Mouse (Mus musculus) naive thymus-derived CD4-positive, alpha-beta T cell, adult 2 months (primary cell): Measurements from ENCODE around the gene Iqcd.

Experiments
- DNase-seq: peaks from one replicate; pipeline ENCODE4 v3.0.0-alpha.2; 2011; ENCODE audit warnings: low read depth

Iqcd gene

GRCm38 (mm10) chr5:120628624-120629023 is 39.8 kb downstream of the Iqcd start:
- DNase-seq, result peak; percentile 30

- peak; percentile 60 for DNase-seq
These were observed 42.3 kb downstream of the Iqcd start for GRCm38 (mm10) chr5:120631128-120631527.

DNA sequence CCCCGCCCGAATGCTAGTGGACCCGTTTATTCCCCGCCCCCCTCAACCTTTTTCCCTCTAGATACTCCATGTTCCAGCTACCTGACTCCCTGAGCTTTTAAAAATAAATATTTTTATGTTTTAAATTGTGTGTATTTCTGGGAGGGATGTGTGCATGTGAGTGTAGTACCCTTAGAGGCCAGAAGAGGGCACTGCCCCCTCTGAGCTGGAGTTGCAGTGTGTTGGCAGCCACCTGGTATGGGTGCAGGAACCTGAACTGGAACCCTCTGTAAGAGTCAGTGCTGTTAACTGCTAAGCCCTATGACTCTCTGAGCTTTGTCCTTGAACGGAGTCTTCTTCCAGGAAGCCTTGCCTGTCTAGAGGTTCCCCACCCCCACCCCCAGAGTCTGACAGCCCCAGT is 43.1 kb downstream of the Iqcd start:
- peak; percentile 36 for DNase-seq

DNA sequence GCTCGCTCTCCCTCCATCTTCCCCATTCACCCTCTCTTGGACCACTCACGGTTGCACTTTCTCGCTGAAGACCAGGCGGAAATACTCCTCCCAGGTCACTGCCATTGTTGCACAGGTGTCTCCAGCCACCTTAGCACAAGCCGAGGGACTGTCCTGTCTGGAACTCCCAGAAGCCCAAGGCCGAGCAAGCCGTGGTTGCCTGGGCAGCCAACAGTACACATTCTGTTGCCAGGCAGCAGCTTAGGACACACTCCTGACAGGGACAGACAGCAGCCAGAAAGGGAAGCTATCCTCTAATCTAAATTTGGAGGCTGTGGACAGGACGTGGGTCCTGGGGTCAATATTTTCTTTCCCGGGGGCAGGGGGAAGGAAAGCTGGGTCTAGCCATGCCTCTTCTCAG is 45.3 kb downstream of the Iqcd start, which contains the start of gene Cfap73:
TSS of gene Cfap73 (minus strand) at position 105 of the 400 bp plus-strand sequence.
- no peak for DNase-seq

DNA sequence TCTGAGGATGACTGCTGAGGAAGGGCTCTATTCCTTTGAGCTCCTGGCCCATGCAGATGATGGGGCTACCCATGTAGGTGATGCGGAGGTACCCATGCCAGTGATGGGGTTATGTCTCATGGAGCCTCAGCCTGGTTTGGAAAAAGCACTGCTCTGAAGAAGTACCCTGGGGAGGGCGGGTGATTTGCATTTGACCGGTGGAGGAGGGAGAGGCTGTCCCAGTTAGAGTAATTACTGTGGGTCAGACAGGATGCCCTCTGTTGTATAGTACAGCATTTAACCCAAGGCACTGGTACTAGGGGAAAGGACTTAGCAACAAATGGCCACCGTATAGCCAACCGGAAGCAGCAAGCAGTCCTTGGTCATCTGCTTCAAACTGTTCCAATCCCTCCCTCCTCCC is 46.0 kb downstream of the Iqcd start:
- no peak for DNase-seq

DNA sequence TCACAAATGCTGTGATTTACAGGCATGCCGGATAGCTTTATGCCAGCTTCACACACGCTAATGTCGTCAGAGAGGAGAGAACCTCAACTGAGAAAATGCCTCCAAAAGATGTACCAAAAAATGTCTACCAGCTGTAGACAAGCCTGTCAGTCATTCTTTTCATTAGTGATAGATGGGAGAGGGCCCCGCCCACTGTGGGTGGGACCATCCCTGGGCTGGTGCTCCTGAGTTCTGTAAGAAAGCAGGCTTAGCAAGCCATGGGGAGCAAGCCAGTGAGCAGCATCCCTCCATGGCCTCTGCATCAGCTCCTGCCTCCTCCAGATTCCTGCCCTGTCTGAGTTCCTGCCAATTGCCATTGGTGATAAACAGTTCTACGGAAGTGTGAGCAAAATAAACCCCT is 46.8 kb downstream of the Iqcd start:
- no peak for DNase-seq

GRCm38 (mm10) chr5:120640094-120640493 is 51.3 kb downstream of the Iqcd start:
- no peak for DNase-seq

- no peak for DNase-seq
These were observed 54.7 kb downstream of the Iqcd start for GRCm38 (mm10) chr5:120643365-120644085.

DNA sequence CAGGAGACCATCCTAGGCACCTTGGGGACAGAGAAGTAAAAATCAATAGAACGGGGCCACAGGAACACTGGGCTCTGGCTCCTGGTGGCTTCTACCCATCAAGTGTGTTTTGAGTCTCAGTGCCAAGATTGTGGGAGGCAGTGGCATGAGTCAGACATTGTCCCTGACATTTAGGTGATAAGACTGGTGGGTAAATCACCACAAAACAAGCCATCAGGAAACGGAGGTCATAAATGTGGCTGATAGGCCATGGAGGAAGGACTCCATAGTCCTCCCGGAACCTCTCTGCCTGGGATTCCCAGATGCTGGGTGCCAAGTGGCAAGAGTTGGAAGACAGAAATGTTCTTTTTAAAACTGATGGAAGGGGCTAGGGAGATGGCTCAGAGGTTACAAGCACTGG is 55.4 kb downstream of the Iqcd start:
- DNase-seq, result no peak

GRCm38 (mm10) chr5:120645851-120646250 is 57.0 kb downstream of the Iqcd start:
- DNase-seq, result no peak

GRCm38 (mm10) chr5:120647361-120647760 is 58.5 kb downstream of the Iqcd start:
- DNase-seq, result no peak

GRCm38 (mm10) chr5:120647814-120648491 is 59.1 kb downstream of the Iqcd start:
- DNase-seq, result peak; percentile 72

DNA sequence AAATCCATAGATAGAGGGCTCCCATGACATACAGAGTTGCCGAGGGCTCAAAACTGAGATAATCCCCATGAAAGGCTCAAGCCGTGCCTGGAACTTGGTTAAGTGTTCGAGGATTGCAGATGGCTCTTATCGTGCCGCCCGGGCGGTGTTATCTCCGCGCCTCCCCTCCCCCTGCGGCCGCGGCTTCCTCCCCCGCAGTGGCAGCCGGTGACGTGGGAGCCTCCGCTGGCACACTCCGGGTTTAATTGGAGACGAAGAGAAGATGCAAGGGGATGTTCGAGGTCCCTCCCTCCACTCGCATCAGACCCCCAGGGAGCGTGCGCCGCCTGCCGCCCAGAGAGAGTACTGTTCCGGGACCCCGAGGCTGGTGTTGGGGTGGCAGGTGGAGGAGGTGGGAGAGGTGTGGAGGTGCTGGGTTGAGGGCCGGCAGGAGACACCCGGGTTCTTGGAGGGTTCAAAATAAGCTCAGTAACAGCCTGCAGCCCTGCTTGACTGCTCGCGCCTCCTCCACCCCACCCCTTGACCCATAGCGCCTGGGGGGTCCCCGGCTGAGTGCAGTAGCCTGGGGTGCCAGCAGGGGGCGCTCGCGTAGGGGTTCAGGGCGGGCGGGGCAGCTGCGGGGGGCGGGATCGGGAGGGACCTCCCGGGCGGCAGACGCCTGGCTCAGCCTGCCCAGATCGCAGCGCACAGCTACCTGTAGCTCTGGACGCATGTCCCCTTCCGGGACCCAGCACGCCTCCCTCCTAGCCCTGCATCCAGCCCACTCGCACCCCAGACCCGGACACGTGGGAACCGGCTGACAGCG is 60.0 kb downstream of the Iqcd start, which contains the start of gene Rasal1:
TSS of gene Rasal1 (plus strand) at position 244 of the 805 bp plus-strand sequence.
- DNase-seq, result peak; percentile 95

- DNase-seq, result no peak
These were observed 60.6 kb downstream of the Iqcd start for GRCm38 (mm10) chr5:120649374-120649933.

- DNase-seq, result no peak
These were observed 61.1 kb downstream of the Iqcd start for GRCm38 (mm10) chr5:120649938-120650337.

DNA sequence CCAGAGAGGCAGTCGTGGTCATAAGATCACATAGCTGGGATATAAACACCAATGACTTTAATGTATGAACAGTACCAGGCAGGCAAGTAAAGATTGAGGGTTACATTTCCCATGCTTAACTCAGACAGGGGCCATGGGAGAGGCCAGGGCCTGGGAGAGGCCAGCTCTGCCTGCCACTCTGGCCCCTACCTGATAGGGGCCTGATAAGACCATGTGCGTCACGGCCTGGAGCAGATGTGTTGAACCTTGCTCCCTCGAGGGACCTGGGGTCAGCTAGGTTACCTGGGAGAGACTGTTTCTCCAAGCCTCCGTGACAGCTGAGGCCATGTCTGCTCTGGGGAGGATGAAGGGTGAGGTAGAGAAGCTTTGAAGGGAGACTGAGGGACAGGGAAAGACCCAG is 62.4 kb downstream of the Iqcd start:
- DNase-seq, result no peak

DNA sequence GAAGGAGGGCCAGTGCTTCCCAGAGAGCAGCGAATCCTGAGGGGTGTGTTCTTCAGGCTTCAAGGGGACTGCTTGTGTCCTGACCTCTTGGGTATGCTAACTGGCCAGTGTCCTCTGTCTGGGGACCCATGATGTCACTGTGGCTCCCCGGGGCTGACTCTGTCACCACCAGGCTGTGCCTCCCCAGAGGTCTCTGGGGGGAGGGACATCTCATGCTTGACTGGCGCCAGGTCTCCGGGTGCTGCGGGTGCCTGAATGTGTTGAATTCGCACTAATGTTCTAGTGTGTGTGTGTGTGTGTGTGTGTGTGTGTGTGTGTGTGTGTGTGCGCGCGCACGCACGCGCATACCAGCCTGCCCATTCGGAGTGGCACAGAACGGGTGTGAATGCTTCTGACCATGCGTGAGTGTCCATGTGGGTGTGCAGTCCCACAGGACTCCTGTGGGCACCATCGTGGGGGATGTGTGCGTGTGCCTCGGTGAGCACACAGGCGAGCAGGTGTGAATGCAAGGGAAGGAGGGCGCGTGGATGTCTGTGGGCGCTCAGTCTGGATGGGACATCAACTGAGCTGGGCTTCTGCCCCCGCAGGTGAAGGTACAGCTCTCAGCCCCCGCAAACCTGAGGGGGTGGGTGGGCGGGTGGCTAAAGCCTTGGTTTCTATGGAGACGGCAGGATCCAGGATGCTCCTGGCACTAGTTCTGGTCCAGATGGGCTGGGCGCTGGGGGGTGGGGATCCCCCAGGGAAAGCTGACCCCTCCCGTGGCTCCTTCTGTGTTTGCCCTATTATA is 64.3 kb downstream of the Iqcd start:
- no peak for DNase-seq

DNA sequence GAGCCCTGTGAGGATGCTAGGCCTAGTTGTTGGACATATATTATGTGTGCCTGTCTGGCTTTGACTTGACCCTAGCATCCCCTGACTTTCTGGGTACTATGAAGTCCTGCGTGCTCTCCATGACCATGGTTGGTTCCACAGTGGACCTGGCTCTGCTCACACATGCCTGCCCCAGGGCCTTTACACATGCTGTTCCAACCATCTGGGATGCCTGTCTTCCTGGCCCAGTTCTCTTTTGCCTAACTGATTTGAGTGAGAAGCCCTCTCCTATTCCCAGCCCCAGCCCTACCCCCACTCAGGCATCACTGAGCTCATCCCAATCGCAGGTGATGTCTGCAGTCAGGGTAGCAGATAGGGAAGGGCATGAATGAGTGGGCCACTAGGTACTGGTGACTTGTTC is 65.1 kb downstream of the Iqcd start:
- DNase-seq, result no peak

DNA sequence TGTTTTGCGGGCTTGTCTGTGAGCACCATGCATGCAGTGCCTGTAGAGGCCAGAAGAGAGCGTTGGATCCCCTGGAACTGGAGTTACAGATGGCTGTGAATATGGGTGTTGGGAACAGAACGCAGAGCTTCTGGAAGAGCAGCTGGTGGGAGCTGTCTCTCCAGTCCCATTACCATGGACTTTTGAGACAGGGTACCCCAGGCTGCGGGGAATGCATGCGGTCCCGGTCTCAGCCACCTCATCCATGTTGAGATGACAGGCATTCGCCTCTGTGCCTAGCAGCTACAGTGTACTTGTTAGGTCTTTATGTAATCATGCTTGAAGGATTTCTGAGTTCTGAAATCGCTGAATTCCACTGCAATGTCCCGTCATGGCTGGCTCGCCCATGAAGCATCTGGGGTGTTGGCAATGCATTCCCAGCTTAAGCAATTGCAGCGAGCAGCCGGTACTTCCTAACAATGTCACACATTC is 67.5 kb downstream of the Iqcd start:
- no peak for DNase-seq
